Mouse (Mus musculus) liver, embryonic 14.5 days (tissue): Measurements from ENCODE around the gene Cilp2.

Experiments used
- CTCF ChIP-seq: IDR thresholded peaks from 2 replicates; pipeline ENCODE4 v1.5.1; 2016; ENCODE audit warnings: antibody characterized with exemption, low read depth, control low read depth
- EP300 ChIP-seq: IDR thresholded peaks from 2 replicates; pipeline ENCODE4 v1.6.1; 2016; ENCODE audit warnings: antibody characterized with exemption, low read depth

GRCm38 (mm10) chr8:69887289-69888243 lies at the start of gene Cilp2:
- no peak for TF ChIP-seq CTCF
- no peak for TF ChIP-seq EP300
